Mouse (Mus musculus) B cell, adult 2 months (primary cell): ENCODE data around the gene Theg.

ENCODE experiments used
- DNase-seq, 2 experiments: peaks; one replicate each; pipeline ENCODE4 v3.0.0; 2022

Theg gene

DNA sequence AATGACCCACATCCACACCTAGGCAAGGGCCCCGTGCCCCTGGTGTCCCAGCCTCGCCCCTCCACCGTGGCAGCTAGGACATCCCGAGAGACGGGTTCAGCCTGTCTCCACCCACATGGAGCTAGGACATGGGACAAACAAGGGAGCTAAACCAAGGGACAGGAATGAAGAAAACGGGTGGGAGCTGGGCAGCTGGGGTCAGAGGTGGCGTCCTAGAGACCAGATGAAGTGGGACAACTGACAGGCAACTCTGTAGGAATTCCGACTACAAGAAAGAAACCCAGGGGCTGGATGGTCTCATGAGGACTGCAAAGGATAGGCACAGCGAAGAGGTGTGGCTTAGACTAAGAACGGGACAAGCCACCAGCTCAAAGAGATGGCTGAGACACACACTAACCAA is 33.4 kb downstream of the Theg start:
- no peak for DNase-seq

DNA sequence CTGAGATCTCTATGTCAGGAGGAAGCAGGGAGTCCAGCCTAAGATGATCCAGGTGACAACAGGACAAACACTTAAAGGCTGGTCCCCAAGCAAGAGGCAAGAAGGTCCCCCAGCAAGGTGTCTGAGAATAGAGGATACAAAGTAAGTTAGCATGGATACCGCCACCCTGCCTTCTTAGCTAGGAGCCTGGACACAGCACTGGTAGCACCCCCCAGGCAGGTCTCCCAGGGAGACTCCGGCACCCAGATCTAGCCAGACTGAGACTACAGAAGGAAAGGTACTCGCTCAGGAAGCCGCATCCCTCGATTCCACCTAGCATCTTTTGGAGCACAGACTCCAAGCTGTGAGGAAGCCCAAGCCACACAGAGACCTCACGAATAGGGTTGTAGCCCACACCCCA is 34.0 kb downstream of the Theg start:
- no peak for DNase-seq

DNA sequence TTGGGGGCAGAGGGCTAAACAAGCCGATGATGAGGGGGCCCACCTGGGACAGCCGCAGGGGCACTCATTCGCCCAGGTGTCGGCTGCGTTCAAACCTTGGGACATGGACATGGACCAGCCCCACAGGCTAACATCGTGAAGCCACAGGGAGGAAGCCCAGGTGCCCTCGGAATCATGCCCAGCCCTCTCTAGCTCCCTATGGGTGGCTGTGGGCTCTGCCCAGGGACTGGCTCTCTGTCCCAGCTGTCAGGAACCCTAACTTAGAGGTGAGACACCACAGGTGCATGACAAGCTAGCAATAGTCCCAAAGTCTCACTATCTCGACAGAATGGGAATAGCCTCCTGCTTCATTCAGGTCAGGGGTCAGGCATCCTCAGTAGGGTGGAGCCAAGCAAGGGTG is 34.6 kb downstream of the Theg start:
- no peak for DNase-seq

DNA sequence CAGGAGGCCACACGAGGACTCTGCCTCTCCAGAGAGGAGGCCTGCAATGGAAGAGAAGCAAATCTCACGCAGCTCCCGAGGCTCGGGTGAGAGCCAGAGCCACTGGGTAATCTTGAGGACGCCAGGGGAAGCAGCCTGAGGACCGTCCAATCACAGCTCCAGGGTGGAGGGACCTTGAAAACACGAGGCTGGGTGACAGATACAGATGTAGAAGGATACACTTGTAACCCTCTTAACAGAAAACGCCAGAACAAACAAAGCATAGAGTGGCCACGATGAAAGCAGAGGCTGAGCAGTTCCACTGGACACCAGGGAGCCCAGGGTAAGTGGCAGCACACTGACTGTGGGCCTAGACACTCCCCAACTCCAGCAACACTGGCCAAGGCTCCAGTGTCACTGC is 36.8 kb downstream of the Theg start:
- no peak for DNase-seq

DNA sequence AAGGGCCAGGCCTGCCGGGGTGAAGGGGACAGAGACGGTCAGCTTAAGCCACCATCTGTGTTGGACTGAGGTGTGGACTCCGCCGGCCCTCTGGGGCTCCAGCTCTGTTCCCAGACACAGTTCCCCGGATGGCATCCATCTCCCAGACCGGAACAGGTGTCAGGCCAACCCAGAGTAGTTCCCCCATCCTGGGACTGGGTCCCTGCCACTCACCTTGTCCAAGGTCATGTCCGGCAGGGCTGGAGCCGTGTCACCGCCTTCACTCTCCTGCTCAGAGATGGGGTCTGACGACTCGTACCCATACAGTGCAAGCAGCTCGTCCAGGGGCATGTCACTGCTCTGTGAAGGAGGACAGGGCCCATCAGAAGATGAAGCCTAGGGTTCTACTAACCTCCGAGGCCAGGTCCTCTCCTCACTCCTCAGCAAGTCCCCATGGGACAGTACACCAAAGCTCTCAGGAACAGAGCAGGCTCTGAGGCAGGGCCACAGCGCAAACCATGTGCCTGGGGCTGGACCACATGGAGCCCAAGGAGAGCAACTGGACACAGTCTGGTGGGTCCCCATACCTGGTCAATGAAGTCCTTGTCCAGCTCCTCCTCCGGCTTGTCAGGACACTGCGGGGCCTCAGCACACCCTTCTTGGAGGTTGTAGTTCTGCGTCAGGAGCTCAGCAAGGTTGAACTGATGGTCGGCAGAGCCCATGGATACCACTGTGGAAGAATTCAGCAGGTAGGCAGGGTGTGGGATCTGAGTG is 38.0 kb downstream of the Theg start:
- no peak for DNase-seq

DNA sequence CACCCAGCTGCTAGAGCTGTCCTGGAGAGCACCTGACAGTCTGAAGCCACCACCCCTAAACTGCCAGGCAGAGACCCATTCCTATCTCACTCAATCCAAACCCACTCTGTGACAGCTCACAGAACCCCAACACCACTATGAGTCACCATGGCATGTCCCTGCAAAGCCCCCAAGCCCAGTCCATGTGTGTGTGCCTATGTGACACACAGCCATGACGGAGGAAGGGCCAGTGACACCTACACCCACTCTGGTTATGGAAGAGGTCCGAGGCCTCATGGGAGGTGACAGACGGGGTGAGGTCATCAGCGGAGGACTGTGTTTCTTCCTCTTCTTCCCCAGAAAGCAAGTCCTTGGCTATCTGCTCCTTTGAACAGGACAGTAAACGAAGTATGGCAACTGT is 38.6 kb downstream of the Theg start:
- DNase-seq: no peak

DNA sequence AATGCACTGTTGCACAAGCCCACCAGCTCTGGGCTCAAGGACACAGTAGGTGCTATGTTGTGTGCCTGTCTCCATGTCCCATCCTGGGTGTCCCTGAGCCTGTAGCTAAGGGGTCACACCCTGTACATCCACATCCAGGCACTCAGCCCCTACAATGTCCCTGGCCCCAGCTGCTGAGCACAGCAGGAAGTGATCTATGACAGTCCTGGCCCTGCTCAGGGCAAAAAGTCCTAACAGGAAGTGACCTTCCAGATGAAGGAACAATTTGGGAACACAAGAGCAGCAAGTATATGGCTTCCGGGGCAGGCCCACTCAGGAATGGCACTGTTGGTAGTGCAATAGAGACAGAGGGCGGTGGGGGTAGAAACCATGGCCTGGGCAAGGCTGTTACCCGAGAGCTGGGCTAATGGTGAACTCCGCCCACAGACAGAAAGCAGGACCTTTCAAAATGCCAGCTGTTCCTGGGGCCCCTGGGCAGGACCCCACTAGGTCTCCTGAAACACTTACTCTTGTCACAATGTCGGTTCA is 39.9 kb downstream of the Theg start:
- DNase-seq: no peak

DNA sequence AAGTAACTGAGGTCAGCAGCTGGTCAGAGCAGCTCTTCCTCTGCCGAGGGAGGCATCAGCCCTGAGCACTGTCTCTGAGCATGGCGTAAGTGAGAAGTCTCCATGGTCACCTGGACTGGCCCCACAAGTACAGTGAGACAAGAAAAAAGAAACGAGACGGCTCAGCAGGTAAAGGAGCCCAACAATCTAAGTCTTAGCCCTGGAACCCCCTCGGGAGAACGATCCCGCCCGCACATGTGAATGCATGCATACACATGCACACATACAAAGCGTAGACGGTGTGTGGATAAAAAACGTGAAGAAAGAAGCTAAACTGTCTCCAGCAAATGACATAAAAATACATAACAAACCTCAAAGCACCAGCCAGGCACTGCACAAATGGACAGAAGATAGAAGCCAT is 40.6 kb downstream of the Theg start:
- no peak for DNase-seq

DNA sequence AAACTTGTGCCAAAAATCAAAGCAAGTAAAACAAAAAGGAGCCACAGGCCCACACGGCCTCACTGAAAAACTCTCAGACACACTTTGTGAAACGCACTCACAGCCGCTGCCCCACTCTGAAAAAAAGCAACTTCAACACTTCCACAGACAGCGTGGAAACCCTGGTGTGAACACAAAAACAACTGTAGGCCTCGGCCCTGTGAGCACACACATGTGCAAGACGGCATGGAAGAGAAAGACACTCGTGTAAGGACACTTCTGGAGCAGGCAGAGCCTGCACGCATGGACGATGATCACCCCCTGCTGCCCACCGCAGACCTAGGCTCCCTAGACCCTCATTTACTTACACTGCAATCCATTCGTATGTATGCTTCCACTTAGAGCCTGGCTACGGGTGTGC is 41.2 kb downstream of the Theg start:
- DNase-seq: no peak

DNA sequence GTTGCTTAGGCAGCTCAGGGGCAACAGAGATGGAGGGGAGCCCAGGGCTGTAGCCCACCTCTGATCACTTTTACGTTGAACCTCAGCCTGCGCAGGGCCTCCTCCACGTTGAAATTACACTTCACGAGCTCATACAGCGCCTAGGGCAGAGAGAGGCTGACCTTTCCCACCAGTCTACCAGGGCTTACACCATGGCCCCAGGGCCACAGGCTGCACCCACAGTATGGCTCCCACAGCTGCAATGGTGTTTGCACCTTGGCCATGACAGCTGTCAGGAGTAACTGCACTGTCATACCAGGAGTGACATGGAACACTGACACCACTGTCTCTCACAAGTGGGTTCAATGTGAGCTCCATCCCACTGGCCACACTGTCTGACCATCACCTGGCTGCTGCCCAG is 42.5 kb downstream of the Theg start:
- DNase-seq: no peak

DNA sequence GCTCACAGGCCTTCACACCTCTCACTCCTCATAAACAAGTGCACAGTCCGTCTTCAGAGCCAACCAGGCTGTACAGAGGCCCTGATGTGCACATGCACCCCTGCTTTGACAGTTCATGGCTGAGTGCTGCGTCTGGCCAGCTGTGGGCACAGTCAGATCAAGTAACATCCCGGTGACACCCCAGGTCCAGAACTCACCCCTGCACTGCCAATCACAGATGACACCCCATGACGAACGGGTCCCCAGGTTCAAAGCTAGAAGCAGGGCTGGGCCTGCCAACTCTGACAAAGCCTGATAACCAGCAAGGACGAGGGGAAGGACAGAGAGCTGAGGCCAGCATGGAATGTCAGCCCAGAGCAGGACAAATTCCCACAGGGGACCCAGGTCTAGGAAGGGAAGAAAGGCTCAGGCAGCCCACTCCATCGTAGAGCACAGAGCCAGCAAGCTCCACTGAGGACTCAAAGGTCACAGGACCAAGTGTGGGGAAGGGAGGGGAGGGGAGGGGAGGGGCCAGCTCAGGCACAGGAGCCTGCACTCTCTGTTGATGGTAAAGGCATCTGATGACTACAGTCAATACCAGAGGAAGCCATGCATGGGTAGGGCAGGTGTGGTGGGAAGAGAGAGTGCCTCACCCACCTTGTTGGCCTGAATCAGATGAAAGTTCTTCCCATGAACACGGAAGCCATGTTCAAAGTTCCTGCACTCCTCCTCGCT is 43.1 kb downstream of the Theg start:
- DNase-seq: no peak

DNA sequence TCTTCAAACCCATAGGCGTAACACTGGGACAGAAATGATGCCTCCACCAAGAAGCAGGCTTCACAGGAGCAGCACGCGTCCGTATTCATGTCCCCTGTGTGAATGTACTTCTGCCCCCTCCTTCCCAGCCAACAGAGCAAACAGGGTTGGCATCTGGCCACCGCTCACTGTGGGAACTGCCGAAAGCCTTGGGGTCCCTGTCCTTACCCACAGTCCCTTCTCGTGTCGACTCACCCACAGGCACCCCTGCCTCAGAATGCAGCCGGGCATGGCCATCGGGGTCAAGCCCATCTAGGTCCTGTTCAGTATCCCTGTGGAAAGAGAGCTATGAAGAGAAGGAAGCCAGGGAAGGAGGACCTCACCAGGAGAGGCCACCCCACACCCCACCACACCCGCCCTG is 45.0 kb downstream of the Theg start:
- no peak for DNase-seq

DNA sequence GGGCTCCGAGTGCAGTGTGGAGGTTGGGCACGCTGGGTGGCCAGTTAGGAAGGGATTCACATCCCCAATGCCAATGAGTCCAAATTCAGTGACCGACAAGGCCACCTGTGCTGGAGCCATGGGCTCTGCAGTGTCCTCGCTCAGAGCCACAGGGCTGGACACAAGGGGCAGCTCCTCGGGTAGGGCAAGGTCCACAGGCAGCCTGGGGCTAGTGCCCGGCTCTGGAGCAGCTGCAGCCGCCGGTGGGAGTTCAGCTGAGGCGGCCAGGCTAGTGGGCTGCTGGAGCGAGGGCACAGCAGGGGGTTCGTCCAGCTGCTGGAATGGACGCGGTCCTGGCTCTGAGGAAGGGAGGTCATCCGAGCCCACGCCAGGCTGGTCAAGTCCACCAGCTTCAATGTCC is 45.6 kb downstream of the Theg start:
- no peak for DNase-seq

DNA sequence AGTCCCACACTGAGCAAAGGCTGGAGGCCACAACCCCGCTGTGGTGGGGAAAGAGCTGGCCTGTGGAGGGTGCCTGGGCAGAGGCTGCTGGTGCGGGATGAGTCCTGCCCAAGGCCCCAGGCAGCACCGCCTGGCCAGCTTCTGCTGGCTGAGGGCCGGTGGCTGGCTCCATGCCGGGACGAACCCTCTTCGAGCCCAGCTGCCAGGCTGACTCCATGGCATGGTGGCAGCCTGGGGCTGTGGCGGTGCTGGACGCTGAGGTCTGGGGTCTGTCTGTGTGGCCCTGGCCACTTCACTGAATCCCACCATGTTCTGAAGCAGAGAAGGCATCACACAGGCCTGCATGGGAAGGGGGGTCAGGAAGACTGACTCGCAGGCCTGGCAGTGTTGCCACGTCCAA is 46.4 kb downstream of the Theg start:
- DNase-seq: no peak

DNA sequence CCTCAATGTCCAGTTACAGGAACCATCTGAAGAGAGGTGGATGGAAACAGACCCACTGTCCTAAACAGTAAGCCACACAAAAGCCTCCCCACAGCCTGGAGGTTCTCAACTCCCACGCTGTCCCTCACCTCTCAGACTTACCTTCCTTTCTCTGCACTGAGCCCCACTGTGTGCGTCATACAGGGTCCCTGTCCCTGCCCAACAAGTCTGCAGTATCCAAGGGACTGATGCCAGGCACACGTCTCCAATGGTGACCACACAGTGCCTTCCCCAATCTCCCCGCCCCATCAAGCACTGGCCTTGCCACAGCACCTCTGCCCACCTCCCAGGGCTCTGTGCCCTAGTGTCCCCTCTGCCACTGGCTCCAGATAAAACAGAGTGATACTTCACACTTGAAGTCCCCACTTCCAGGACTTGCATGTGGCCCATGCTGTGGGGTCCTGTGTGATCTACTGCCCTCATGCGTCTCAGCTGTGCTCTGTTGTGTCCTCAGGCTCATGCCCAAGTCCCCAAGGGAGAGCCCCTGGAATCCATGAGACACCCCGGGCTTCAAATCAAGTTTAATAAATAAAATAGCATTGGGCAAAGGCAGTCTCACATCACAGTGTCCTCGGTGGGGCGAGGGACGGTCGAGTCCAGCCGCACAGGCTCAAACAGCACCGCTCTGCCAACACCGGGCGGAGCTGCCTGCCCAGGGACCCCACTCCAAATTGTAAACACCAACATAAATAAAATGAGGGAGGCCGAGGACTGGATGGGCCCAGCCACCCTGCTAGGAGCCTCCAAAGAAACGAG is 47.2 kb downstream of the Theg start:
- no peak for DNase-seq

DNA sequence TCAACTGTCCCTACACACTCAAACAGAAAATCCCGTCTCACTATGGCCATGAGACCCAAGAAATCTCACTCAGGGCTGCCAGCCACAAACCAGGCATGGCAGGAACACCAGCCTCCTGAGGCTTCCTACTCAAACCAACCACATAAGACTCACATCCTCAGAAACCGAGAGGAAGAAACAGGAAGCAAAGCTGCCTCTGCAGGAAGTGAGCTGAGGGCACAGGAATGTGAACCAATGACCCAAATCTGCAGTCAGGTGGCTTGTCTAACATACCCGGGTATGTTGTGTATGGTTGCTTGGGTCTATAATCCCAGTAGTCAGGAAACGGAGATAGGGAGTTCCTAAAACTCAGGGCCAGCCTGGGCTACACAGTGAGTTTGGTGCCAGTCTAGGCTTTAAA is 48.3 kb downstream of the Theg start:
- no peak for DNase-seq

DNA sequence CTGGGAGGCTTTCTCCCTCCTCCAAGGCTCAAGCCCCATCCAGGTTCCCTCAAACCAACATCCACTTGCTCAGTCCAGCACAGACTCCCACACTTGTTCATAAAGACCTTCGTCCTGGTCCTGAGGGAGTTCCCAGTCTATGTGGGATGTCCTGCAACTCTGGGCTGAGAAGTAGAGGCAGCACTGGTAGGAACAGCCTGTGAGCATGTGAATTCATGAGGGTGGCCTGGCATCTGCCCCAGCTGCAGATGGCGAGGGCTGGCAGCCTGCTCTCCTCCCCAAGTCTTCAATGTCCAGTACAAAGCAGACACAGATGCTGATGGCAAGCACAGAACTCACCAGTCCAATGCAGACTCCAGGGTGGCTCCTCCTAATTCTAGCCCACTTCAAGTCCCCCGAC is 48.8 kb downstream of the Theg start:
- DNase-seq: no peak

DNA sequence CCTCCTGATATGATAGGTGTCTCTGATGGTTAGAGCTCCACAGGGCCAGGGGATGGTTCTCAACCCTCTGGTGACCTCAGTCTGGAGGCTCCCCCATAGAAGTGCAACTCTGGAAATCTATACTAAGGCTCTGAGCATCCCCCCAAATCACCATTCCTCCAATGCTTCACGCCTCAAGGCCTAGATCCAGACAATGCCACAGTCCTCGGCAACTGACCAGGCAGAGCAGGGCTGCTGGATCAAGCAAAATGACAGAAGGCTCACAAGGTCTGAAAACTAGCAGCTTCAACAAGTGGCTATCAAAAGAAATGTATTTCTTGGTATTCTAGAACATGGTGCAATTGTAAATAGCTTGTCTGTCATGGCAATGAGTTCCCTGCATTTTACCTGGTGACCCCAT is 49.4 kb downstream of the Theg start:
- DNase-seq: no peak

DNA sequence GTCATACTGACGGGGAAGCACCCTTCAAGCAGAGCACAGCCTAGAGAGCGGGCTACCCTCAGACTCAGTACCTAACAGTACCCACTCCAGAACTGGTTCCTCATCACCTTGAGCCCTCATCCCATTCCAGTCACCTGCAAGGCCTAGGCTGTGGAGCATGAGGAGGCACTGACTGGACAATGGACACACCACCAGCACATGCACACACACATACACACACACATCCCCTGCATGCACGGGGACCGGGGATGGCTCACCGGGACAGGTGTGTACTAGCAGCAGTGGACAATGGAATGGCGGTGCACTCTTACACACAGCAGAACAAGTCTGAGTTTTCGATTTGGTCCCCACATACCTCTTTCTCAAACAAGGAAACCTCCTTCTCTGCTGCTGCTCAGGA is 49.9 kb downstream of the Theg start:
- DNase-seq: no peak

DNA sequence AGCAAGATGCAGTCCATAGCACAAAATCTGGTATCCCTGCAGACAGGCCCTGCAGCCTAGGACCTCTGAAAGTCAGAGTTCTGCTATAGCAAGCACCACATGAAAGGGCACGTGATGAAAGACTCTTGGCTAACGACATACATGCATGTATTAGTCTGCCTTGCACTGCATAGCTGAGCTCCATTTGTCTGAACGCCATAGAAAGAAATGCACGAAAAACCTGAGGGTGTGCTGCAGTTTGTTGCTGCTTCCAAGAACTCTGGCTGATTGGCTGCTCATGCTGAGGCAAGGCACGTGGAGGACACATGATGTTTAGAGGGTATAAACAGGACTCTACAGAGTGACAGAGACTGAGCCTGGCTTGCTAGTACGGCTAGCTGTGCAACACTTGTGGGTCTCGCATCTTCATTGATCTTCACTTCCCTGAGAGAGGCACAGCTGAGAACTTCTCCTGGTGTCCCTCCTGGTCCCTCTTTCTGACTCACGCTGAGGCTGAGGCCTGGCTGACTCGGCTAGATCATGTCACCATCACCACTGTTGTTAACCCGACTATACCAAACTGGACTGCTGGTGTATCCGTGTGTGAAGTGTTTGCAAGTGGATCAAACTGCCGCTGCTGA is 50.6 kb downstream of the Theg start:
- no peak for DNase-seq

DNA sequence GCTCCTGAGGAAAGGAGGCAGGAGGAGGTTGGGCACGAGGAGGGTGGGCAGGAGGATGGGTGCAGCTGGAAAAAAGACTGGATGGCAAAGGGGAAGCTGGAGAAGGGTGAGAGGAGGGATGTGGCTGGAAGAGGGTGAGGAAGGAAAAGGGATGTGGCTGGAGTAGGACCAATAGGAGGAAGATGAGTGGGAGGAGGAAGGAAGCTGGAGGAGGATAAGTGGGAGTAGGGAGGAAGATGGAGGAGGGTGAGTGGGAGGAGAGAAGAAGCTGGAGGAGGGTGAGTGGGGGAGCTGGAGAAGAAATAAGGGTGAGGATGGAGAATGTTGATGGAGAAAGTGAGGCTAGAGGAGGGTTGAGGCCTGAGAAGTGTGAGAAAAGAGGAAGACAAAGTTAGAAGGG is 51.7 kb downstream of the Theg start:
- DNase-seq: no peak

DNA sequence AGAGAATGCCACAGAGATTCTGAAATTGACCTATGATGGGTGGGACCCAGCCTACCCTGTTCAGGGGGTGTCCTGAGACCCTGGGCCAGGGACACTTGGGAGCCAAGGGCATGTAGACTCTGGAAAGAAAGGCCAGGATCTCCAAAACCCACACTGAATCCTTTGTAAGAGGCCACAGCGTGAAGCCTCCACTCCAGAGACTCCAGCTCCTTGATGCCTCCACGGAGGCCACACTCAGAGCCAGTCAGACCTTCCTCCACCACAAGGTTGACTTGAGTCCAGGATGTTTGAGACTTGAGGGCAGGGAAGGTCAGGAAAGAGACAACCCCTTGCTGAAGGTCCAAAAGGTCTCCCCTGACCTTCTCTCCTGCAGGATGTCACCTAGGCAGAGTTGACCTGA is 52.7 kb downstream of the Theg start:
- DNase-seq: no peak
